Mouse (Mus musculus) heart, embryonic 15.5 days (tissue): ENCODE results near the gene Nptn. TPM values are rescaled to one million over a fixed set of nuclear protein-coding genes. Genes with fewer than 3 reads are reported as not detected.
"Not testable (repeated sequence)": the region's sequence is repeated elsewhere in the genome, so short reads cannot be mapped to it uniquely, and the experiment has no call there.

ENCODE experiments used
- ATAC-seq: fragments of 200-750 bp; cut with Nextera tagmentation; replicated peaks from 2 replicates; pipeline ENCODE4 v1.8.0; 2017; ENCODE audit warnings: low read depth, moderate TSS enrichment; ENCODE audit not compliant: insufficient number of reproducible peaks, insufficient read depth, low FRiP score
- H3K27ac ChIP-seq: fragments of 300-500 bp; sonication (generic); 2 replicates; pipeline ENCODE4 v1.5.1; 2015; ENCODE audit warnings: mild to moderate bottlenecking, inconsistent platforms
- H3K27me3 ChIP-seq: fragments of 300-500 bp; sonication (generic); 2 replicates; pipeline ENCODE4 v1.6.1; 2015; ENCODE audit warnings: inconsistent platforms
- H3K36me3 ChIP-seq: fragments of 300-500 bp; sonication (generic); 2 replicates; pipeline ENCODE4 v1.6.1; 2015; ENCODE audit warnings: mild to moderate bottlenecking, inconsistent platforms
- H3K4me1 ChIP-seq: fragments of 300-500 bp; sonication (generic); replicated peaks from 2 replicates; pipeline ENCODE4 v1.6.1; 2015; ENCODE audit warnings: inconsistent platforms
- H3K4me2 ChIP-seq: fragments of 300-500 bp; sonication (generic); 2 replicates; pipeline ENCODE4 v1.6.1; 2015; ENCODE audit warnings: inconsistent platforms, mild to moderate bottlenecking, moderate library complexity
- H3K4me3 ChIP-seq: fragments of 300-500 bp; sonication (generic); 2 replicates; pipeline ENCODE4 v1.5.1; 2015; ENCODE audit warnings: mild to moderate bottlenecking, inconsistent platforms
- H3K9ac ChIP-seq: fragments of 300-500 bp; sonication (generic); 2 replicates; pipeline ENCODE4 v1.6.1; 2015; ENCODE audit warnings: mild to moderate bottlenecking, inconsistent platforms
- H3K9me3 ChIP-seq: fragments of 300-500 bp; sonication (generic); replicated peaks from 2 replicates; pipeline ENCODE4 v1.6.1; 2016; ENCODE audit warnings: inconsistent platforms
- WGBS: fragments of 180-500 bp; shearing (Covaris S2); methylation state at CpG from one replicate; pipeline ENCODE4 v1.1.7; 2015; ENCODE audit warnings: mixed read lengths; 5-methylcytosine and 5-hydroxymethylcytosine counted together
- polyA plus RNA-seq: library from polyadenylated mRNA; unstranded; fragments of >200 nt; fragmentation: Nextera tagmentation; extraction: Ambion mirVana; gene quantifications from 2 replicates; pipeline ENCODE4 v1.2.1, GENCODE M21; 2015

Nptn gene
- polyA plus RNA-seq, 1 experiment from 2014 or later = 103 TPM

- no peak overlapping the region for H3K4me3 ChIP-seq
- 75% methylated on average over 3 of the region's 3 CpGs for WGBS
- no peak for ATAC-seq
- no peak overlapping the region for H3K9ac ChIP-seq
- H3K4me2 ChIP-seq = no peak overlapping the region
- H3K36me3 ChIP-seq = no peaks in the 10 kb centered on the region
- H3K27me3 ChIP-seq = no peaks in the 10 kb centered on the region
- H3K9me3 ChIP-seq = no peaks in the 10 kb centered on the region
- no peak overlapping the region for H3K27ac ChIP-seq
- peaks cover 55% of the 10 kb centered on the region for H3K4me1 ChIP-seq
Measured at GRCm38 (mm10) chr9:58549694-58550093, 32.3 kb upstream of the Nptn start.

- no peak overlapping the region for H3K27ac ChIP-seq
- H3K36me3 ChIP-seq = no peaks in the 10 kb centered on the region
- 95% methylated on average over 6 of the region's 6 CpGs for WGBS
- no peak for ATAC-seq
- H3K4me2 ChIP-seq = no peak overlapping the region
- H3K4me1 ChIP-seq = peaks cover 52% of the 10 kb centered on the region
- no peak overlapping the region for H3K9ac ChIP-seq
- H3K27me3 ChIP-seq = no peaks in the 10 kb centered on the region
- no peak overlapping the region for H3K4me3 ChIP-seq
- no peaks in the 10 kb centered on the region for H3K9me3 ChIP-seq
Measured at GRCm38 (mm10) chr9:58550928-58551327, 31.1 kb upstream of the Nptn start.

- no peak overlapping the region for H3K9ac ChIP-seq
- H3K27me3 ChIP-seq = no peaks in the 10 kb centered on the region
- H3K4me1 ChIP-seq = peaks cover 56% of the 10 kb centered on the region
- no peak overlapping the region for H3K4me3 ChIP-seq
- no peak overlapping the region for H3K27ac ChIP-seq
- H3K9me3 ChIP-seq = no peaks in the 10 kb centered on the region
- ATAC-seq = no peak
- WGBS = 66% methylated on average over 9 of the region's 9 CpGs
- H3K36me3 ChIP-seq = no peaks in the 10 kb centered on the region
- H3K4me2 ChIP-seq = no peak overlapping the region
Measured at GRCm38 (mm10) chr9:58552083-58552482, 30.0 kb upstream of the Nptn start.

GRCm38 (mm10) chr9:58554056-58554907, 27.8 kb upstream of the Nptn start:
- Histone ChIP-seq H3K9ac (peak overlapping the region; percentile 87), H3K9me3 (no peaks in the 10 kb centered on the region), H3K27ac (peak overlapping the region; percentile 97), H3K27me3 (no peaks in the 10 kb centered on the region), H3K4me2 (peak overlapping the region; percentile 85), H3K36me3 (no peaks in the 10 kb centered on the region), H3K4me1 (peaks cover 57% of the 10 kb centered on the region), H3K4me3 (peak overlapping the region; percentile 91)
- ATAC-seq = no peak; the same call in 1 of the 2 replicates
- 15% methylated on average over 23 of the region's 23 CpGs for WGBS

GRCm38 (mm10) chr9:58554908-58555684, 26.9 kb upstream of the Nptn start, which contains the start of gene Cd276:
TSS of gene Cd276 (minus strand) at chr9:58555437.
- H3K9ac ChIP-seq = peak within 1 kb of the TSS; percentile 87
- H3K9me3 ChIP-seq = no peaks in the 10 kb centered on the region
- WGBS = under 1% methylated on average over 66 of the region's 68 CpGs
- no peaks in the 10 kb centered on the region for H3K27me3 ChIP-seq
- H3K36me3 ChIP-seq = no peaks in the 10 kb centered on the region
- peak; percentile 65 for ATAC-seq
- peak within 1 kb of the TSS; percentile 91 for H3K4me3 ChIP-seq
- peaks cover 55% of the 10 kb centered on the region for H3K4me1 ChIP-seq
- H3K4me2 ChIP-seq = peak within 1 kb of the TSS; percentile 85
- H3K27ac ChIP-seq = peak within 1 kb of the TSS; percentile 97

GRCm38 (mm10) chr9:58555685-58556414, 26.2 kb upstream of the Nptn start:
- ATAC-seq = no peak
- peak overlapping the region; percentile 87 for H3K9ac ChIP-seq
- WGBS = 9% methylated on average over 9 of the region's 9 CpGs
- no peaks in the 10 kb centered on the region for H3K9me3 ChIP-seq
- H3K27ac ChIP-seq = peak overlapping the region; percentile 97
- H3K4me1 ChIP-seq = peaks cover 55% of the 10 kb centered on the region
- no peaks in the 10 kb centered on the region for H3K36me3 ChIP-seq
- no peaks in the 10 kb centered on the region for H3K27me3 ChIP-seq
- peak overlapping the region; percentile 85 for H3K4me2 ChIP-seq
- H3K4me3 ChIP-seq = peak overlapping the region; percentile 91

- H3K36me3 ChIP-seq = no peaks in the 10 kb centered on the region
- H3K27ac ChIP-seq = no peak overlapping the region
- ATAC-seq = no peak
- 39% methylated on average over 7 of the region's 7 CpGs for WGBS
- H3K9me3 ChIP-seq = no peaks in the 10 kb centered on the region
- H3K9ac ChIP-seq = no peak overlapping the region
- H3K4me3 ChIP-seq = no peak overlapping the region
- H3K4me2 ChIP-seq = no peak overlapping the region
- peaks cover 54% of the 10 kb centered on the region for H3K4me1 ChIP-seq
- no peaks in the 10 kb centered on the region for H3K27me3 ChIP-seq
Measured at GRCm38 (mm10) chr9:58556627-58557026, 25.4 kb upstream of the Nptn start.

- no peaks in the 10 kb centered on the region for H3K27me3 ChIP-seq
- peaks cover 44% of the 10 kb centered on the region for H3K4me1 ChIP-seq
- no peak overlapping the region for H3K4me3 ChIP-seq
- WGBS = 51% methylated on average over 3 of the region's 3 CpGs
- no peaks in the 10 kb centered on the region for H3K36me3 ChIP-seq
- no peak overlapping the region for H3K4me2 ChIP-seq
- H3K27ac ChIP-seq = no peak overlapping the region
- H3K9me3 ChIP-seq = no peaks in the 10 kb centered on the region
- no peak overlapping the region for H3K9ac ChIP-seq
- no peak for ATAC-seq
Measured at GRCm38 (mm10) chr9:58557457-58558455, 24.3 kb upstream of the Nptn start.

- Histone ChIP-seq H3K9me3 (no peaks in the 10 kb centered on the region), H3K27me3 (no peaks in the 10 kb centered on the region), H3K4me3 (no peak overlapping the region), H3K27ac (no peak overlapping the region), H3K9ac (no peak overlapping the region), H3K4me1 (peaks cover 28% of the 10 kb centered on the region), H3K4me2 (no peak overlapping the region), H3K36me3 (no peaks in the 10 kb centered on the region)
- 59% methylated on average over 3 of the region's 3 CpGs for WGBS
- no peak for ATAC-seq
Measured at GRCm38 (mm10) chr9:58560211-58560610, 21.8 kb upstream of the Nptn start.

GRCm38 (mm10) chr9:58565945-58566344, 16.1 kb upstream of the Nptn start:
- H3K9ac ChIP-seq, H3K4me1 ChIP-seq, H3K4me2 ChIP-seq, H3K36me3 ChIP-seq, H3K4me3 ChIP-seq, H3K27me3 ChIP-seq, H3K9me3 ChIP-seq, ATAC-seq, H3K27ac ChIP-seq: not testable (repeated sequence)
- 72% methylated on average over 3 of the region's 3 CpGs for WGBS
